9 mouse cellular contexts compared by ENCODE assay signal in genomic region chr7:19663940-19664339, GRCm38 (mm10). TPM values are rescaled to one million over a fixed set of nuclear protein-coding genes. Genes with fewer than 3 reads are reported as not detected.
A peak's percentile ranks its signal among the peaks of the same experiment; 100 is the strongest.
DNase-seq lines count a peak whose midpoint lies in the region; ATAC-seq and TF ChIP-seq lines count a peak whose summit lies in the region.
"Had no signal": no experiment of that assay in that cellular context is flagged by ENCODE, and none has a peak within 500 bp of the region (broad histone marks: within the 10 kb centered on the region; RNA-seq: fewer than 3 reads in every experiment).

No protein-coding gene starts in this region.

- no peaks in the 10 kb centered on the region for H3K9me3 ChIP-seq in hindbrain, postnatal 0 days (ENCODE audit: low read length)

- no peak for TF ChIP-seq CTCF in hindbrain, postnatal 0 days (IDR thresholded peaks at IDR 0.05; ENCODE audit: low read depth)

- no peak overlapping the region; the same call in 1 of the 2 replicates for H3K27ac ChIP-seq in hindbrain, postnatal 0 days

- 17% methylated on average over 8 of the region's 8 CpGs for WGBS in hindbrain, postnatal 0 days

- DNase-seq in CD4-positive, CD25-positive, alpha-beta regulatory T cell, adult 2 months (ENCODE audit: low read depth, low spot score) = peak; percentile 20
- peak; percentile 23 for DNase-seq in ovary, adult 18-20 months (ENCODE audit: low spot score)
- no peak for DNase-seq in ovary, postnatal 36 days (ENCODE audit: low spot score)
- DNase-seq in hindbrain, postnatal 0 days (ENCODE audit: low spot score) = no peak
- no peak for DNase-seq in frontal cortex, postnatal 36 days (ENCODE audit: low spot score in 2 of 2)
- DNase-seq in ovary, postnatal 10 days (ENCODE audit: low spot score) = no peak

- peaks cover 7% of the 10 kb centered on the region for H3K4me1 ChIP-seq in hindbrain, postnatal 0 days (ENCODE audit: insufficient read depth, low read length)

- no peaks in the 10 kb centered on the region; the same call in 1 of the 2 replicates for H3K36me3 ChIP-seq in hindbrain, postnatal 0 days (ENCODE audit: insufficient read depth, low read length)
- no peaks in the 10 kb centered on the region for H3K36me3 ChIP-seq in myocyte (ENCODE audit: control insufficient read depth, insufficient read depth)

- peak overlapping the region; percentile 78 for H3K4me2 ChIP-seq in hindbrain, postnatal 0 days (ENCODE audit: low read depth, low read length)
- peak overlapping the region; percentile 95 for H3K4me2 ChIP-seq in myocyte (ENCODE audit: low read depth)

- H3ac ChIP-seq in myocyte (ENCODE audit: control insufficient read depth, insufficient read length) = peak overlapping the region; percentile 72

- H3K79me2 ChIP-seq in myocyte (ENCODE audit: control insufficient read depth, insufficient read depth) = peaks cover 46% of the 10 kb centered on the region

- peak overlapping the region; percentile 98 for H3K9ac ChIP-seq in hindbrain, postnatal 0 days (replicated peaks; ENCODE audit: low read length)

- H3K4me3 ChIP-seq in hindbrain, postnatal 0 days (ENCODE audit: low read length) = peak overlapping the region; percentile 100
- H3K4me3 ChIP-seq in myocyte = peak overlapping the region; percentile 80

- no peak for ATAC-seq in CD4-positive, CD25-positive, alpha-beta regulatory T cell, adult 4 months
- no peak for ATAC-seq in hindbrain, postnatal 0 days

- TF ChIP-seq POLR2A in myocyte (IDR thresholded peaks at IDR 0.05; ENCODE audit: insufficient read length, low read depth) = no peak

- H3K27me3 ChIP-seq in hindbrain, postnatal 0 days (ENCODE audit: insufficient read depth, low read length) = no peaks in the 10 kb centered on the region
- H3K27me3 ChIP-seq in myocyte (ENCODE audit: control insufficient read depth, insufficient read depth, insufficient read length) = no peaks in the 10 kb centered on the region

TF ChIP-seq in myocyte, 11 proteins besides CTCF, POLR2A, EP300 and RAD21:
- no peak for TF ChIP-seq MYOD1 (IDR thresholded peaks at IDR 0.05; ENCODE audit: control insufficient read depth in 1 of 3, insufficient read length in 2 of 3, low read depth in 2 of 3)
- TF ChIP-seq SRF (IDR thresholded peaks at IDR 0.05; ENCODE audit: control insufficient read depth, insufficient read length, low read depth) = no peak
- no peak for TF ChIP-seq REST (IDR thresholded peaks at IDR 0.05; ENCODE audit: insufficient read depth, insufficient read length)
- TF ChIP-seq POLR2AphosphoS2 (IDR thresholded peaks at IDR 0.05; ENCODE audit: insufficient read length, low read depth) = no peak
- no peak for TF ChIP-seq USF1 (IDR thresholded peaks at IDR 0.05; ENCODE audit: low read depth)
- TF ChIP-seq E2F4 (IDR thresholded peaks at IDR 0.05; ENCODE audit: insufficient read depth) = no peak
- no peak for TF ChIP-seq TCF3 (IDR thresholded peaks at IDR 0.05; ENCODE audit: insufficient read length, low read depth)
- TF ChIP-seq TCF12 (IDR thresholded peaks at IDR 0.05; ENCODE audit: insufficient read depth, poor library complexity, severe bottlenecking) = no peak
- no peak for TF ChIP-seq MYOG (IDR thresholded peaks at IDR 0.05; ENCODE audit: control insufficient read depth in 1 of 3, insufficient read depth in 1 of 3, insufficient read length in 2 of 3, low read depth in 2 of 3)
- no peak for TF ChIP-seq MAX (IDR thresholded peaks at IDR 0.05; ENCODE audit: low read depth)
- no peak for TF ChIP-seq CEBPB (IDR thresholded peaks at IDR 0.05; ENCODE audit: insufficient read depth, poor library complexity, severe bottlenecking)

RNA-seq across cellular contexts. Expression of gene Clptm1, which starts 0.9 kb away (rescaled TPM):
- 10 to 100 TPM; 24.4 to 28.1 TPM for polyA plus RNA-seq in CD4-positive, CD25-positive, alpha-beta regulatory T cell, adult 4 months (2017; shearing (Covaris generic))
- total RNA-seq in hindbrain, postnatal 0 days (2014; rRNA removed) = 178 and 187 TPM in 2 replicates
- polyA plus RNA-seq in hindbrain, postnatal 0 days (2015; fragmentation: Nextera tagmentation; extraction: Ambion mirVana) = 135 and 142 TPM in 2 replicates
- 126 TPM for polyA plus RNA-seq in myocyte (2012; fragmentation: generic; extraction: Trizol)

RNA-seq across cellular contexts. Expression of gene Apoc2, which starts 13.8 kb away (rescaled TPM):
- polyA plus RNA-seq in CD4-positive, CD25-positive, alpha-beta regulatory T cell, adult 4 months (2017; shearing (Covaris generic)) = not detected
- total RNA-seq in hindbrain, postnatal 0 days (2014; rRNA removed) = not detected in 2 replicates
- polyA plus RNA-seq in hindbrain, postnatal 0 days (2015; fragmentation: Nextera tagmentation; extraction: Ambion mirVana) = 0.38 TPM in 1 of 2 replicates, not detected in the other
- polyA plus RNA-seq in myocyte (2012; fragmentation: generic; extraction: Trizol) = not detected

RNA-seq across cellular contexts. Expression of gene Gm44805, which starts 17.3 kb away (rescaled TPM):
- polyA plus RNA-seq in CD4-positive, CD25-positive, alpha-beta regulatory T cell, adult 4 months (2017; shearing (Covaris generic)) = not detected
- not detected in 2 replicates for total RNA-seq in hindbrain, postnatal 0 days (2014; rRNA removed)
- not detected in 2 replicates for polyA plus RNA-seq in hindbrain, postnatal 0 days (2015; fragmentation: Nextera tagmentation; extraction: Ambion mirVana)
- polyA plus RNA-seq in myocyte (2012; fragmentation: generic; extraction: Trizol) = not detected
- polyA plus RNA-seq: gonadal fat pad, adult 2 months had no signal

RNA-seq across cellular contexts. Expression of gene Apoc4, which starts 17.3 kb away (rescaled TPM):
- under 1 TPM in 1 of 2 experiments, not detected in 1; 0.36 TPM for polyA plus RNA-seq in CD4-positive, CD25-positive, alpha-beta regulatory T cell, adult 4 months (2017; shearing (Covaris generic))
- total RNA-seq in hindbrain, postnatal 0 days (2014; rRNA removed) = not detected in 2 replicates
- polyA plus RNA-seq in hindbrain, postnatal 0 days (2015; fragmentation: Nextera tagmentation; extraction: Ambion mirVana) = not detected in 2 replicates
- polyA plus RNA-seq in myocyte (2012; fragmentation: generic; extraction: Trizol) = not detected

RNA-seq across cellular contexts. Expression of gene Apoc1, which starts 28.5 kb away (rescaled TPM):
- polyA plus RNA-seq in CD4-positive, CD25-positive, alpha-beta regulatory T cell, adult 4 months (2017; shearing (Covaris generic)) = not detected
- 1.5 and 2.3 TPM in 2 replicates for total RNA-seq in hindbrain, postnatal 0 days (2014; rRNA removed)
- 13.9 and 14.2 TPM in 2 replicates for polyA plus RNA-seq in hindbrain, postnatal 0 days (2015; fragmentation: Nextera tagmentation; extraction: Ambion mirVana)
- not detected for polyA plus RNA-seq in myocyte (2012; fragmentation: generic; extraction: Trizol)

Comparison
In these comparisons a context has a peak if more than half of its experiments do, and no peak if none do; other contexts are left out.
1. DNase-seq: peak in CD4-positive, CD25-positive, alpha-beta regulatory T cell, adult 2 months (single experiment) and ovary, adult 18-20 months (single experiment); none in ovary, postnatal 36 days (single experiment), hindbrain, postnatal 0 days (single experiment), frontal cortex, postnatal 36 days (0 of 2) and ovary, postnatal 10 days (single experiment).